Mouse (Mus musculus): Measurements from ENCODE around the gene Atp2a2.
"Not testable (repeated sequence)": the region's sequence is repeated elsewhere in the genome, so short reads cannot be mapped to it uniquely, and the experiment has no call there.

Atp2a2 gene

DNA sequence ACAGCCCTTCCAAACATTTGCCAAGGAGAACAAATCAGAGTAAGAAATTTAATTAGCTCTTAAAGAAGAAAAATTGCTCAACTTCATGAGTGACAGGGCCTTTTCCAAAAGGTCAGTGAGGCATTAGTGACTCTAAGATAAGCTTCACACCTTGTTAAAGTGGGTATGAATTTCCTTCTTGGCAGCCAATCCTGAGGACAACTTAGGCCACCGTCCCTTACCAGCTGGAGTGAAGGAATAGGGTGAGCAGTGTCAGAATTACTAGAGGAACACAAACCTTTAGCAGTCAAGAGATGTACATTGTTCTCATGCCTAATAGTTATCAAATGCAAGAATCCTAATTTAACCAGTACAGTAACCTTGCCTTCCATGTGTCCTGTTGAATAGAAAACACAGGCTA lies 7.6 kb downstream of the Atp2a2 start:
- no peak for DNase-seq (ENCODE audit: low read depth)

DNA sequence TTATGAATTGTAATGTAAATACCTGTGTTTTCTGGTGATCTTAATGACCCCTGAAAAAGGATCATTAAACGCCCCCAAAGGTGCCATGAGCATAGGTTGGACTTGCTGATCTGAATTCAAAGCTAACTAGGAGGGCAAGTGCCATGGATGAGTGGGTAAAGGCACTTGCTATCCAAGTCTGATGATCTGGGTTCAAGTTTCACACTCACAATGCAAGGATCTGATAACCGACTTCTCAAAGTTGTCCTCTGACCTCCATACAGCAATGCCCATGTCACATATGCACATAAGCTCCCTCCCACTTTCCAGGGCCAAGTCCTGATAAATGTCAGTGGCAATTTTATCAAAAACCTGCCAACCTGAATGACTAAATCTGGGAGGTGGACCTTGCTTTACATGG lies 9.0 kb downstream of the Atp2a2 start:
- DNase-seq (ENCODE audit: low read depth): no peak

DNA sequence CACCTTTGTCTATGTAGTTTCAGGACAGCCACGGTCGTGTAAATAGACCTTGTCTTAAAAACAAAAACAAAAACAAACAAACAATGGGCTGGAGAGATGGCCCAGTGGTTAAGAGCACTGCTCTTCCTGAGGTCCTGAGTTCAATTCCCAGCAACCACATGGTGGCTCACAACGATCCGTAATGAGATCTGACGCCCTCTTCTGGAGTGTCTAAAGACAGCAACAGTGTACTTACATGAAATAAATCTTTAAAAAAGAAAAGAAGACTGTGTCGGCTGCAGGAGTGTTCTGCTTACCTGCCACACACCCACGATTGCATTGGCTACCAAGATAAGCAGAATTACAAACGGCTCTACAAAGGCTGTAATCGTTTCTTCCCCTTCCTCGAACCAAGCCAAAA lies 10.6 kb downstream of the Atp2a2 start:
- no peak for DNase-seq (ENCODE audit: low read depth)

DNA sequence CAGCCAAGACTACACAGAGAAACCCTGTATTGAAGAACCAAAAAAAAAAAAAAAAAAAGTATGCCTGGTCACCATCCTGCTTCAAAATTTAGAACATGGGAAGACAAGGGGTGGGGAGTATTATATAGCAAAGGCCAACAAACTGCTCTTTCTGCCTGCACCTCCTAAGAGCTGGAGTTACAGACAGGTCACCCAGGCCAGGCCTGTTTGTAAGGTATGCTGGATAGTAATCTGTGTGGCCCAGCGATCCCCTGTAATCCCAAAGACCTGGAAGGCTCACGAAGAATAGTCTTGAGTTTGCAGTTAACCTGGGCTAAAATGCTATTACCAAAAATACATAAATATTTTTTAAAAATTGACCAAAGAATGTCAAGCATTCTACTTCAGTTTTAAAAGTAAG lies 11.9 kb downstream of the Atp2a2 start:
- no peak for DNase-seq (ENCODE audit: low read depth)

DNA sequence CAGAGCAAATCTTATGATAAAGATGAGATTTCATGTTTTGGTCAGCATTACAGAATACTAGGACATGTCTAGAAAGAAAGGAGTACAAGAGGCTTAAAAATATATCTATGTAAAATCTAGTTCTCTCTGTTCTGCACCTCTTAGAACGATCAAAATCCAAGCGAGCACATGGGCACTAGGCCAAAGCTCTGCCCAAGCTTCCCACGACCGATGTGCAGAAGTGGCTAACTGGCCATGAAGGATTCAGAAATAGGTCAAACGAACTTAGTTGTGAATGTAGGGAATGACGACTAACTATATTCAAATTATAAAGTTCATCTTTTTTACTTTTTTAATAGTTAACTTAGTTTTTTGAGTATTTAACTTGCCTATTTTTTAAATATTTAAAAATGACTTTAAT lies 14.2 kb downstream of the Atp2a2 start:
- DNase-seq (ENCODE audit: low read depth): no peak

DNA sequence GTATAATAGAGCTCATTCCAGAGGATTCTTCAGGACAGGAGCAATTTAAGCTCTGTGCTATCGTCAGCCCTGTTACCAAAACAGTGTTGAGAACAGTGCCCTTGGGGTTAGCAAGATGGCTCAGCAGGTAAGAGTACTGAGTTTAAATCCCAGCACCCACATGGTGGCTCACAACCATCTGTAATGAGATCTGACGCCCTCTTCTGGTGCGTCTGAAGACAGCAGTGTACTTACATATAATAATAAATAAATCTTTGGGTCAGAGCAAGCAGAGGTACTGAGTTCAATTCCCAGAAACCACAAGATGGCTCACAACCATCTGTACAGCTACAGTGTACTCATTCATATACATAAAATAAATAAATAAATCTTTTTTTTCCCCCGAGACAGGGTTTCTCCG lies 15.8 kb downstream of the Atp2a2 start:
- not testable (repeated sequence) for DNase-seq (ENCODE audit: low read depth)

DNA sequence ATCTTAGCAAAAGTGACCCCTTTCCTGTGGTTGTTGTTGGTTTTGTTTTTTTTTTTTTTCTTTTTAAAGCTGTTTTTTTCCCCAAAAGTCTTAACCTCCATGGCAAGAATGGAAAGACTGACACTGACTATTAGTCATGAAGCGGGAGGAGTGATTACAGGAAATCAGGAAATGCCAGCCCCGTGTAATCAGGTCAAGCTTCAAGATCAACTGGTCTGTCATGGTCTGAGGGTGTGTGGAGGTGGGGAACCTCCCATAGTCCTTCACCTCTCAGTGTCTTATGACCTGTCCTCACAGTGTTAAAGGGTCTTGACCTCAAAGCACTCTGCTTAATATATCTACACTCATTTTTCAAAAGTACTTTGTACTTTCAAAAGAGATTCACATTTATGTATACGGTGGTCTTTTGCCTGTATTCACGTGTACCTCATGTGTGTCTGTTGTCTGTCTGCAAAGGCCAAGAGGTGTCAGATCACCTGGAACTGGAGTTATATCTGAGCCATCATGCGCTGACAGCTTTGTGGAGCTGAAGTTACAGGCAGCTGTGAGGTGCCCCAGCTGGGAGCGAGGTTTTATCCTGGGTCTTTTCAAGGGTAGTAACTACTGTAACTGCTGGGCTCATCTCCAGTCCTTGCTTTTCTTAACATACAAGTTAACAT lies 19.2 kb downstream of the Atp2a2 start:
- DNase-seq (ENCODE audit: low read depth): peak; percentile 20

DNA sequence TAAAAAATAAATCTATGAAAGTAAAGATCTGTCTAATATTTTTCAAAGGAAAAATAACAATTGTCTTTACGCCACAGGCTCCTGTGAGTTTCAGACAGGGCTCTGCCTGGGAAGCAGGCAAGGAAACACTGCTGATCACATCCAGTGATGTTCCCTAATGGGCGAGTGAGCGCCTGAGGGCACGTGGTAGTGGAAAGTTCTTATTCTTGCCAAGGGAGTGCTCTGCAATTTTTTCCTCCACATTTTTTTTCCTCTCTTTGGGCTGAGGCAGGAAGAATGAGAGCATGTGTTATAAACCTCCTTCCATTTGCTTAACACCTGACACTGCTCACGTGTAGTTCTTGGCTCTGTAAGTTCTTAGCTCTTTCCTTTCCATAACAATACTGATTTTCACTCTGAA lies 20.2 kb downstream of the Atp2a2 start:
- DNase-seq (ENCODE audit: low read depth): peak; percentile 50

DNA sequence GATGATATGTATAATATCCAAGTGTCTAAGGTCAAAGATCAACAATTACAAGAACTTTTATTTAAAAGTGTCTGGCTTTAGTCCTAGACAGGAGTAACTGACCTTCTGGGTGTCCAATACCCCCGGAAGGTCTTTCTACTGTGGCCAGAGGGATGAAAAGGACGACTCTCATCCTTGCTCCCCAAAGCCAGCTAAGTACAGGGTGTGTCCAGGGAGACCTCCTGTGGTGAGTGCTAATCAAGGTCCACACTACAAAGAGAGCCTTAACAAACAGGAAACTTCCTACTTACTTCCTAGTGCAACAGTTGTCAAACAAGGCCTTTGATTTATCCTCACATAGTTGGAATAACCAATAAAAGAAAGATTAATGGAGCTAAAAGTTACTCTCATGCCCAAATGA lies 22.9 kb downstream of the Atp2a2 start:
- DNase-seq (ENCODE audit: low read depth): no peak

DNA sequence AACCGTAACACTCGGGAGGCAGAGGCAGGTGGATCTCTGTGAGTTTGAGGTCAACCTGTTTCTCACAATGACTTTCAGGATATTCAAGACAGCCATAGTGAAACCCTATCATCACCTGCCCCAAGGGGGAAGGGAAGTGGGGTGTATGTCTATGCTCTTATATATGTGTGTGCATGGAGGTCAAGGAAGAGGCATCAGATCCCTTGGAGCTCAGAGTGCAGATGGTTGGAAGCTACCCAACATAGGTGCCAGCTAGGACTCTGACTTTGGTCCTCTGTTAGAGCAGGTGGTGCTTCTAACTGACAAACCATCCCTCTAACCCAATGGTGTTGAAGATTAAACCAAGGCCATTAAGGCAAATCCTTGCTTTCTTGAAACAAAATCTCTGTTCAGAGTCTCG lies 24.5 kb downstream of the Atp2a2 start:
- no peak for DNase-seq (ENCODE audit: low read depth)

DNA sequence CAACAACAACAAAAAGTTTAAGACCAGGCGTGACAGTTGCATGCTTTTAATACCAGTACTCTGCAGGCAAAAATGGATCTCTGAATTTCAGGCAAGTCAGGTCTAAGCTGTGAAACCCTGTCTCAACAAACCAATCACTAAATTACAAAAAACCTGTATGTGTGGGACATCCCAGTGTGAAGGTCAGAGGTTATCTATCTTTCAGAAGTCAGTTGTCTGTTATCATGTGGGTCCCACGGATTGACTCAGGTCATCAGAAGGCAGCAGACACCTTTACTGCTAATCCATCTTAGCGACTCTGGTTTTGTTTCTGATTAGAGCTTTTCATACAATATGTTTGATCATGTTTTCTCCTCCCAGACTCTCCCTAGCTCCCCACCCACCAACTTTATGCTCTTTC lies 25.9 kb downstream of the Atp2a2 start:
- no peak for DNase-seq (ENCODE audit: low read depth)

DNA sequence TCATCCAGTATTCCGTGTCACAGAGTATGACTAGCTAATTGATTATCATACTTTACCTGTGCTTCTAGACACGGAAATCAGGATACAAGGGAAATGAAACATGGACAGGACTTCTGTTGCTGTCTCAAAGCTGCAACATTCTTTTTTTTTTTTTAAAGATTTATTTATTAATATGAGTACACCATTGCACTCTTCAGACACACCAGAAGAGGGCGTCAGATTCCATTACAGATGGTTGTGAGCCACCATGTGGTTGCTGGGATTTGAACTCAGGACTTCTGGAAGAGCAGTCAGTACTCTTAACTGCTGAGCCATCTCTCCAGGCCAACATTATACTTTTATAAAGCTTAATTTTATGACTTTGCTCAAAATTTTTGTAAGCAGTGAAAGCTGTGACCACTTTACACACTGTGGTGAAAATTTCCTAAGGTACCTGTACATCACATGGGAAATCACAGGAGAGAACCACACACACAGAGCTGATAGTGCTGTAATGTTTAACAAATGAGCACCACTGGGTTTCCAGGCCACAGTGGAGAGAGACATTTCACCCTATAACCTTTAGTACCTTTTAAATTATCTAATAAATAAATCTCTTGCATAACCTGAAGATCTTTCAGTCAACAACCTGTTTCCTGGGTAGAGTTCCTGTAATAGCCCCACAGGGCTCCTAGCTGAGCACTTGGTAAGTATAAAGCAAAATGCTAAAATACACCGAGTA lies 27.2 kb downstream of the Atp2a2 start:
- DNase-seq (ENCODE audit: low read depth): no peak

DNA sequence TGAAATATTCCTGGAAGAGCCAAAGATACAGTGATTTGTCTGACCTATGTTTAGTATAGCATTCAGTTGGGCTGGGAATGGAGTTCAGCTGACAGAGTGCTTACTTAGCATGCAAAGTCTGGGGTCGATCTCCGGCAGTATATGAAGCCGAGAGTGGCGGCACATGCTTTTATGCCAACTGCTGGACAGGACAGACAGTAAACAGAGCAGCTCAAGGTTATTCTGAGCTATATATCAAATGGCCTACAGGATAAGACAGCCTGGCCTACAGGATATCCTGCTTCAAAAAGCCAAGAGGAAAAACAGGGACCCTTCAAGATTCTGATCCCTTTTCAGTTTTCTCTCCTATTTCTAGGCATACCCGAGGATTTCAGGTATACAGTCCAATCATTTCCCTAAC lies 30.4 kb downstream of the Atp2a2 start:
- DNase-seq (ENCODE audit: low read depth): no peak

DNA sequence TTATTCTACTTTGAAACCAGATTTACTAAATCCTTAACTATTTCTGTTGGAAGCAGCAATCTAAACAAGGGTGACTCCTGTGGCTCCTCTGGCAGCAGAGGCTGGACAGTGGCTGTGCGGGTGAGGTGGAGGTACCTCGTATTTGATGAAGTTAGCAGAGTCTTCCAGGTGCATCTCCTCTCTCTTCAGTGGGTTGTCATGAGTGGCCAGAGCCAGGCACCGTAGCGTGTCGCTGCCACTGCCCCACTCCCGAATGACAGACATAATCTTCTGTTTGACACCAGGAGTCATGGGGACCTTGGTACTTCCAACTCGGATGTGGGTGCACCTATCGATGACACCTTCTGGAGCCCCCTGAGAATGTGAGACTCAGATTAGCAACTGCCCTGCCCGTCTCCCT lies 40.6 kb downstream of the Atp2a2 start:
- no peak for DNase-seq (ENCODE audit: low read depth)

DNA sequence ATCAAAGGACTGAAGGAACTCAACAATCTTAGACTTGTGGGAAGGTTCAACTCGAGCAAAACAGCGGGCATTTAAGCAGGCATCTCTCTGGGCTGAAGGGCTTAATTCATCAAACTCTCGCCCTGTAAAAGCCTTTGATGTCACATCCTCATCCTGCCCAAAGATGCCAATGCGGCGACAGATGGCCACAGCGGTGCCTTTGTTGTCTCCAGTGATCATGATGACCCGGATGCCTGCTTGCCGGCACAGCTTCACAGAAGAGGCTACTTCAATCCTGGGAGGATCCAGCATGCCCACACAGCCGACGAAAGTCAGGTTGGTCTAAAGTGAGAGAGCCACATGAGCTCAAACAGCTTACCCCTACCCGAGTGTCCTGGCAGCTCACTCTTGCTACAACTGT lies 41.4 kb downstream of the Atp2a2 start:
- no peak for DNase-seq (ENCODE audit: low read depth)

DNA sequence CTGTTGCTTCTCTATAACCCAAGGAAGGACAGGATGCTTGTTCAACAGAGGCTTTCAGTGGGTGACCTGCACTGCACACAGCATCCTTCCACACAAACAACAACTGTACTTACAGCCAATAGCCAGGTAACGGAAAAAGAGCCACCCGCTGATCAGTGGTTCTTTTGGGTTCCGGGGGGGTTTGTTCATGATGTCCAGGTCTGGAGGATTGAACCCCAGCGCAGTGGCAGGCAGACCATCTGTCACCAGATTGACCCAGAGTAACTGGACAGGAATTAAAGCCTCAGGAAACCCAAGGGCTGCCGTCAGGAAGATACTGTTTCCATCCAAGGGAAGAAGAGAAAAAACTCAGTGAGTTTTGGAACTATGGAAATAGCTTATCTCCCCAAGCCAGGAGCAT lies 42.7 kb downstream of the Atp2a2 start:
- DNase-seq (ENCODE audit: low read depth): no peak

DNA sequence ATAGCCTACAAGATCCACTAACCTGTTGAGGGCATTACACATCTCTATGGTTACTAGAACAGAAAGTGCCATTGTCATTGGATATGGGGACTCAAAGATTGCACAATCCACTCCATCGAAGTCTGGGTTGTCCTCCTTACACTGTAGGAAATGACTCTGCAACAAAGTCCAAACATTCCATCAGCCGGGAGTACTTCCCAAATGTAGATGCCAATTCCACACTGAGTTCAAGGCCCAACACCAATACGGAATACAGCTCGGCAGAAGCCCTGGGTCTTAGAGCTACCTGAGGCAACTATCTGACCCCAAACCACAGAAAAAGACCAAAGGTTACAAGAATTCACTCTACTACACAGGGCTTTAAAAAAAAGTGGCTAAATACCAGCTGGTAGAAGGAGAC lies 44.0 kb downstream of the Atp2a2 start:
- DNase-seq (ENCODE audit: low read depth): no peak

DNA sequence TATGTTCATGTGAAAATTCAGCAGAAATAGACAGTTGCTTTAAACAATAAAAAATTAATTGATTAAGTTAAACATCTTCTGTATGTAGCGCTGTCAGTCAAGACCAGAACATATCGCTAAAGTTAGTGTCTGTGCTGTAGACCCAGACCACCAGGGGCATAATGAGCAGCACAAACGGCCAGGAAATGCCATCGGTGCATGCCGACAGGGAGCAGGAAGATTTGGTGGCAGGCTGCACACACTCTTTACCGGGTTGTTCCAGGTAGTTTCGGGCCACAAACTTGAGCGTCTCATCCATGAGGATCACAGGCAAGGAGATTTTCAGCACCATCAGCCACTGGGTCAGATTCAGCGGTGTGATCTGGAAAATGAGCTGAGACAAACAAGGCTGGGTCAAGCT lies 45.0 kb downstream of the Atp2a2 start:
- not testable (repeated sequence) for DNase-seq (ENCODE audit: low read depth)

DNA sequence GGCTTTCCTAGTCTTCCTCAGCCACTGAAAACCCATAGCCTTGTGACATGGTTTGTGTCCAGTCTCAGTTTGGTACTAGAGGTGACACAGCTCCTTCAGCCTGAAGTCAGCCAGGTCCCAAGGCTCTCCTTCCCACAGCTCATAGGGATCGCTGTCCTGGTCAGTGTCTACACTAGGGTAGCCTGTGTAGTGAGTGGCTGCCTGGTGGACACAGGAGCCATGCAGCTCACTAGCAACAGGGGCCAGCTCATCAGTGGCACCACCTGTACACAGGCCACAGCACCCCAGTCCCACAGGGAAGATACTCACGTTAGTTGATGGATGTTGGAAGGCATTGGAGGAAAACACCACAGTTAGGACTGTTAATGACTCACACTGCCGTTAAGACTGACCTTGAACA lies 46.4 kb downstream of the Atp2a2 start:
- DNase-seq (ENCODE audit: low read depth): no peak

DNA sequence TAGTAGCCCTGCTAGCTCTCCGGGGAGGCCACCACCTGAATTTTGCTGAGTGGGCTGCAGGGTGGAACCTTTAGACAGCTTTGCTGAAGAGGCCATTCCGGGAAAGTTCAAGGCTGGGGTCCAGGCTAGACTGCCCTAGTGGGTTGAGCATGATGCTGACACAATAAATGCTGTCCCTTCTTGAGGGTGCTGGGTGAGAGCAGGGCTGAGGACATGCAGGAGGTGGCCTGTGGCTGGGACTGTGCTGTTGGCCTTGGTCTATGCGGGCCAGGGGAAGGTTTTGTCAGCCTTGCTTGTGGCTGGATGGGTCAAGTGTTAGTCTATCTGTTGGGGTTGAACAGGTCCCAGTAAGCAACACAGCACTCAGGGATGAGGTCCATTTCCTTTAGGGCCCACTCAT lies 47.1 kb downstream of the Atp2a2 start:
- DNase-seq (ENCODE audit: low read depth): no peak

DNA sequence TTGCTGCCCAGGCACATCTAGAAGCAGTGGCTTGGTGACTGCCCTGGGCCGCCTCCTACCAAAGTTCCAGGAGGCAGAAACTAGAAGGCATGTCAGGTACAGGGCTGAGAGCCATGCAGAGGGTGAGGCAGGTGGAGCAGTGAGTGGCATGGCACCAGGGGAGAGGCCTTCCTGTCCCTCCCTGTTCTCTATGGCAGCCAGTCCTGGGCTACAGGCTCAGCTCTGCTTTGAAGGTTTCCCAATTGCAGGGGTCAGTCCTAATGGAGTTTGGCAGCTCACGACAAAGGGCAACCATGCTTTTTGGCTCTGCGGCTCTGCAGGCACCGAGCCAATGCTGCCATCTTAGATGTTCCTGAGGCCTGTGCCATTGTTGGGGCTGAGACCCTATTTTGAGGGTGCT lies 47.6 kb downstream of the Atp2a2 start:
- no peak for DNase-seq (ENCODE audit: low read depth)

DNA sequence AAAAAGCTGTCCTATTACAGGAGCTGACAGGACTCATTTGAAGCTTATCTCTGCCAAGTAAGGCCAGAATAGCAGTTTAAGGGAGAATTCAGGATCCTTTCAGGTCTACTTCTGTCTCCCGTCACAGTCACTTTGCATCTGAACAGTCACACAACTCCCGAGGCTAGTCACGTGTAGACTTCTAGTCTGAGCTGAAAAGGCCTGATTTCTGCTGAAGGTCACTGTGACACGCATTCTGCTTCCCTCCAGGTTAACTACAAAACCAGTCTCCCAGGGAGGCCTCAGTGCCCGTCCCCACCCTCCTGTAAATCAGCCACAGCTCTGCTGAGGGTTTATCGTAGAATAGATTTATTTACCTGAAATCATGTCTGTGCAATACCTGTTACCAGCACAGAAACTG lies 48.8 kb downstream of the Atp2a2 start:
- no peak for DNase-seq (ENCODE audit: low read depth)

DNA sequence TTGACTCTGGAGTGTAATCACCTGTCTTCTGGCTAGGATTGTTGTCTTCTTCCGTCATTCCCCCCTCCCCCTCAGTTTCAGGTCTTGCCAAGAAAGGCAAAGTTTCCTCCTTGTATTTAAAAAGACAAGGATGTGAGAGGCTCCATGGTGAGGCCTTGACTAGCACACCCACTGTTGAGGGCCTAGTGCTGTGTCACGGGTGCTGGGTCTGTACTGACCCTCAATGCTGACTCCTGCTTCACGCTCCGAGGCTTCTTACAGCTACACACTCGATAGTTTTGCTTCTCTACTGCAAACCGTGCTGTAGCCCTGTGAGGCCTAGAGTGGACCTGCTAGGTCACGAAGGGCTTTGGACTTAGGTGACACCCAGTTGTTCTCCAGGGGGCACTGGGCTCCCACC lies 49.8 kb downstream of the Atp2a2 start:
- no peak for DNase-seq (ENCODE audit: low read depth)

DNA sequence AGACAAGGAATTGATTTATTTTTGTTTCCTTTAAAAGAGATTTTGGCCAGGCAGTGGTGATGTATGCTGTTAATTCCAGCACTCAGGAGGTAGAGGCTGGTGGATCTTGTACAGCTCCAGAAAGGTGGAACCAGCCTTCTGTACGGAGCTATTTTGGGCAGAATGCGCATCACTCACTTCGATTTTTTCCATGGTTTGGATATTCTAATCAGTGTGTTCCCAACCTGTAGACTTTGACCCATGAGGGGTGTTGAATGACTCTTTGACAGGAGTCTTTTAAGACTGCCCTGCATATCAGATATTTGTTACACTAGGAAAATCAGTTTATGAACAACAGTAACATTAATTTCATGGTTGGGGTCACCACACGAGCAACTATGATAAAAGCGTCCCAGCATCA lies 50.7 kb downstream of the Atp2a2 start:
- no peak for DNase-seq (ENCODE audit: low read depth)
